Mouse (Mus musculus) c-Kit-positive CD71-positive TER-119-positive erythroid progenitor cells, embryonic 14.5 days (primary cell): ENCODE data around the gene Pkd1.

ENCODE experiments used
- DNase-seq: peaks from one replicate; pipeline ENCODE4 v3.0.0-alpha.2; 2013; ENCODE audit warnings: low spot score

Gene Pkd1

DNA sequence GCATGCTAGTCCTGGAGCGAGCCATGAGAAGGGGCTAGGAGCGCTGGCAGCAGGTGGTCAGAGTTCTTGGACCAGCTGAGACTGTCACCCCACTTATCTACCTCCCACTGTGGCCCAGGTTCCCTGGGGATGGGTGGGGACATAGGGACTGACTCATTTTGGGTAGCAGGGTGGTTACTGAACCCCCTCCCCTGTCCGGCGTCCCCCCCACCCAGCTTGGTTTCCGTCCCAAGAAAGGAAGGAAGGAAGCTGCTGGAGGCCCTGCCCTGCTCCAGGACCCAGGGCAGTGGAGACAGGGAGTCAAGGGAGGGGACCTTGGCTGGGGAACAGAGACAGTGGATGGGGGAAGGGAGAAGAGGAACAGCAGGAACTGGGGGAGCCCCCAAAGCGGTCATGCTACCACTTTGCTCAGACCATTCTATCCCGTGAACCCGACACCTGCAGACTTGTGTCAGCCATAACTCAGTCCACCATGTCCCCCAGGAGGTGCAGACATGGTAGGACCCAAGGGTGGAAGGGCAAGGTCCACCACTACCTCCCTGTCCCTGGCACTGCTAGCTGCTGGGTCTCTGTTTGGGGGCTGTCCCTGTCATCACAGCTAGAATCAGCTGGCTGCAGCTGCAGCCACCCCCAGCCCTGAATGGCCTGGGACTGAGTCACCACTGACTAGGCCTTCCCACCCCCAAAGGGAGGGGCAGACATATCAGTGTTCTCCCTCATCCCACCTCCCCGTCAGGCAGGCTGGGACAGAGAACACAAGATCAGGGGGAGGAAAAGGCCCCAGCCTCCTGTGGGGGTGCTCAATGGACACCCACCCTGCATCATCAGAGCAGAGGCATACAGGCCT, 95.5 kb downstream of the Pkd1 start:
- DNase-seq = no peak

- no peak for DNase-seq
Observed at GRCm38 (mm10) chr17:24645916-24646315, 96.3 kb downstream of the Pkd1 start.
